Mouse (Mus musculus) CH12.LX (cell line): ENCODE data around the gene Prrc2a. TPM values are rescaled to one million over a fixed set of nuclear protein-coding genes. Genes with fewer than 3 reads are reported as not detected.

Experiments used
- DNase-seq: peaks from one replicate; pipeline ENCODE4 v3.0.0-alpha.2; 2013; ENCODE audit errors: extremely low read depth
- H3K27ac ChIP-seq: 2 replicates; pipeline ENCODE4 v1.5.1; 2012; ENCODE audit warnings: low read depth, mild to moderate bottlenecking, control low read depth, moderate library complexity; ENCODE audit not compliant: insufficient read depth
- H3K27me3 ChIP-seq: replicated peaks from 2 replicates; pipeline ENCODE3; 2012; ENCODE audit warnings: inconsistent platforms
- H3K36me3 ChIP-seq, 2 experiments: replicated peaks in 1 of 2; 2 replicates each; pipeline versions ENCODE3 to v1.6.1; 2012; ENCODE audit warnings: inconsistent platforms in 1 of 2, low read length in 1 of 2, mild to moderate bottlenecking in 1 of 2, mixed read lengths in 1 of 2, moderate library complexity in 1 of 2; ENCODE audit not compliant: control insufficient read depth in 1 of 2, insufficient read depth in 1 of 2
- H3K4me1 ChIP-seq, 2 experiments: 2 replicates each; pipeline ENCODE4 v1.6.1; 2012; ENCODE audit warnings: inconsistent platforms in 1 of 2, moderate library complexity in 1 of 2; ENCODE audit not compliant: insufficient read depth in 2 of 2, control insufficient read depth in 1 of 2
- H3K4me2 ChIP-seq: 2 replicates; pipeline ENCODE4 v1.6.1; 2012; ENCODE audit warnings: low read depth, mild to moderate bottlenecking, control low read depth; ENCODE audit not compliant: poor library complexity, insufficient read depth, severe bottlenecking
- H3K4me3 ChIP-seq, 3 experiments: fragments of 150-350 bp in 1 of 3; sonication (generic) in 1 of 3; replicated peaks in 1 of 3; 2 replicates each; pipeline versions ENCODE3 to v1.5.1; 2011 to 2012; ENCODE audit warnings: low read depth in 2 of 3, low read length in 2 of 3, mild to moderate bottlenecking in 2 of 3, moderate library complexity in 2 of 3, control low read depth in 1 of 3, improper control_type of control experiment in 1 of 3, inconsistent platforms in 1 of 3, mixed read lengths in 1 of 3; ENCODE audit not compliant: poor library complexity in 1 of 3
- H3K79me2 ChIP-seq: replicated peaks from 2 replicates; pipeline ENCODE4 v1.6.1; 2012; ENCODE audit warnings: mild to moderate bottlenecking, moderate library complexity; ENCODE audit not compliant: control insufficient read depth, poor library complexity, insufficient read depth, severe bottlenecking; ENCODE audit errors: extremely low read depth
- H3K9ac ChIP-seq: 2 replicates; pipeline ENCODE4 v1.6.1; 2012; ENCODE audit warnings: low read depth, mild to moderate bottlenecking, control low read depth, moderate library complexity; ENCODE audit not compliant: insufficient read depth
- H3K9me3 ChIP-seq: replicated peaks from 2 replicates; pipeline ENCODE3; 2012; ENCODE audit warnings: low read length, inconsistent platforms, mixed read lengths
- BHLHE40 ChIP-seq: IDR thresholded peaks from 2 replicates; pipeline ENCODE4 v1.6.1; 2011; ENCODE audit warnings: mild to moderate bottlenecking, low read depth, low read length, improper control_type of control experiment
- CHD1 ChIP-seq: IDR thresholded peaks from 2 replicates; pipeline ENCODE4 v1.6.1; 2012; ENCODE audit warnings: low read depth, low read length, improper control_type of control experiment, inconsistent platforms
- CHD2 ChIP-seq: IDR thresholded peaks from 2 replicates; pipeline ENCODE4 v1.6.1; 2011; ENCODE audit warnings: low read length, improper control_type of control experiment
- CTCF ChIP-seq, 2 experiments: IDR thresholded peaks in 1 of 2; conservative IDR thresholded peaks in 1 of 2; 2 replicates each; pipeline ENCODE4 v1.5.1; 2011 to 2012; ENCODE audit warnings: low read depth in 2 of 2, low read length in 2 of 2, improper control_type of control experiment in 1 of 2, inconsistent platforms in 1 of 2, mild to moderate bottlenecking in 1 of 2, moderate library complexity in 1 of 2
- E2F4 ChIP-seq: IDR thresholded peaks from 2 replicates; pipeline ENCODE4 v1.6.1; 2011; ENCODE audit warnings: low read depth, low read length, improper control_type of control experiment; ENCODE audit not compliant: insufficient replicate concordance
- ELF1 ChIP-seq: IDR thresholded peaks from 2 replicates; pipeline ENCODE4 v1.6.1; 2014; ENCODE audit warnings: low read depth, mild to moderate bottlenecking, inconsistent platforms, low read length, improper control_type of control experiment
- EP300 ChIP-seq: IDR thresholded peaks from 2 replicates; pipeline ENCODE4 v1.6.1; 2011; ENCODE audit warnings: low read length, improper control_type of control experiment
- ETS1 ChIP-seq: conservative IDR thresholded peaks from 2 replicates; pipeline ENCODE4 v1.6.1; 2012; ENCODE audit warnings: low read depth, mild to moderate bottlenecking, inconsistent platforms, low read length, improper control_type of control experiment, moderate library complexity
- HCFC1 ChIP-seq: IDR thresholded peaks from 2 replicates; pipeline ENCODE4 v1.6.1; 2012; ENCODE audit warnings: low read depth, mild to moderate bottlenecking, inconsistent platforms, low read length, improper control_type of control experiment
- JUN ChIP-seq: IDR thresholded peaks from 2 replicates; pipeline ENCODE4 v1.6.1; 2011; ENCODE audit warnings: low read depth, mild to moderate bottlenecking, low read length, improper control_type of control experiment, moderate library complexity; ENCODE audit not compliant: insufficient read depth
- JUND ChIP-seq: conservative IDR thresholded peaks from 2 replicates; pipeline ENCODE4 v1.6.1; 2011; ENCODE audit warnings: low read depth, low read length, improper control_type of control experiment
- KAT2A ChIP-seq: IDR thresholded peaks from 2 replicates; pipeline ENCODE4 v1.6.1; 2012; ENCODE audit warnings: low read length, improper control_type of control experiment, inconsistent platforms; ENCODE audit not compliant: insufficient replicate concordance
- MAFK ChIP-seq: IDR thresholded peaks from 2 replicates; pipeline ENCODE4 v1.6.1; 2011; ENCODE audit warnings: low read length, improper control_type of control experiment; ENCODE audit not compliant: insufficient replicate concordance
- MAX ChIP-seq: IDR thresholded peaks from 2 replicates; pipeline ENCODE4 v1.6.1; 2011; ENCODE audit warnings: low read length, improper control_type of control experiment
- MAZ ChIP-seq: IDR thresholded peaks from 2 replicates; pipeline ENCODE4 v1.6.1; 2012; ENCODE audit warnings: low read depth, mild to moderate bottlenecking, inconsistent platforms, low read length, improper control_type of control experiment, moderate library complexity
- MEF2A ChIP-seq: IDR thresholded peaks from 2 replicates; pipeline ENCODE4 v1.6.1; 2014; ENCODE audit warnings: low read depth, mild to moderate bottlenecking, inconsistent platforms, low read length, improper control_type of control experiment, borderline replicate concordance
- MXI1 ChIP-seq: IDR thresholded peaks from 2 replicates; pipeline ENCODE4 v1.6.1; 2011; ENCODE audit warnings: mild to moderate bottlenecking, low read depth, low read length, improper control_type of control experiment
- MYC ChIP-seq: IDR thresholded peaks from 2 replicates; pipeline ENCODE4 v1.6.1; 2011; ENCODE audit warnings: low read depth, mild to moderate bottlenecking, improper control_type of control experiment, low read length
- NELFE ChIP-seq: IDR thresholded peaks from 2 replicates; pipeline ENCODE4 v1.6.1; 2011; ENCODE audit warnings: low read depth, low read length, improper control_type of control experiment
- NRF1 ChIP-seq: IDR thresholded peaks from 2 replicates; pipeline ENCODE4 v1.6.1; 2014; ENCODE audit warnings: low read depth, mild to moderate bottlenecking, inconsistent platforms, low read length, improper control_type of control experiment, moderate library complexity
- PAX5 ChIP-seq: IDR thresholded peaks from 2 replicates; pipeline ENCODE4 v1.6.1; 2012; ENCODE audit warnings: low read length, inconsistent platforms, mixed read lengths
- POLR2A ChIP-seq: IDR thresholded peaks from 2 replicates; pipeline ENCODE4 v1.6.1; 2011; ENCODE audit warnings: low read depth, mild to moderate bottlenecking, improper control_type of control experiment, low read length
- POLR2AphosphoS2 ChIP-seq: IDR thresholded peaks from 2 replicates; pipeline ENCODE4 v1.6.1; 2011; ENCODE audit warnings: low read depth, low read length, improper control_type of control experiment
- RAD21 ChIP-seq: IDR thresholded peaks from 2 replicates; pipeline ENCODE4 v1.6.1; 2011; ENCODE audit warnings: low read depth, mild to moderate bottlenecking, low read length, improper control_type of control experiment, moderate library complexity
- RCOR1 ChIP-seq: conservative IDR thresholded peaks from 2 replicates; pipeline ENCODE4 v1.6.1; 2012; ENCODE audit warnings: low read depth, mild to moderate bottlenecking, inconsistent platforms, low read length, improper control_type of control experiment
- SIN3A ChIP-seq: IDR thresholded peaks from 2 replicates; pipeline ENCODE4 v1.6.1; 2012; ENCODE audit warnings: low read length, improper control_type of control experiment, inconsistent platforms
- SMC3 ChIP-seq: IDR thresholded peaks from 2 replicates; pipeline ENCODE4 v1.6.1; 2011; ENCODE audit warnings: low read depth, low read length, improper control_type of control experiment
- TBP ChIP-seq: conservative IDR thresholded peaks from 2 replicates; pipeline ENCODE4 v1.6.1; 2011; ENCODE audit warnings: low read depth, low read length, improper control_type of control experiment
- TCF12 ChIP-seq: IDR thresholded peaks from 2 replicates; pipeline ENCODE4 v1.6.1; 2014; ENCODE audit warnings: low read depth, mild to moderate bottlenecking, inconsistent platforms, low read length, improper control_type of control experiment
- UBTF ChIP-seq: IDR thresholded peaks from 2 replicates; pipeline ENCODE4 v1.6.1; 2012; ENCODE audit warnings: low read depth, mild to moderate bottlenecking, inconsistent platforms, low read length, improper control_type of control experiment, moderate library complexity
- ZC3H11A ChIP-seq: IDR thresholded peaks from 2 replicates; pipeline ENCODE4 v1.6.1; 2012; ENCODE audit warnings: low read depth, mild to moderate bottlenecking, inconsistent platforms, low read length, improper control_type of control experiment
- ZMIZ1 ChIP-seq: IDR thresholded peaks from 2 replicates; pipeline ENCODE4 v1.6.1; 2012; ENCODE audit warnings: low read depth, mild to moderate bottlenecking, inconsistent platforms, low read length, improper control_type of control experiment
- ZNF384 ChIP-seq: IDR thresholded peaks from 2 replicates; pipeline ENCODE4 v1.6.1; 2012; ENCODE audit warnings: low read depth, low read length, improper control_type of control experiment, inconsistent platforms
- dilution Hi-C: fragments of 300-500 bp; cut with MboI; formaldehyde crosslinking; loops from 2 replicates; pipeline ENCODE4 v1.14.3; 2020; ENCODE audit warnings: low sequenced_read_pairs; ENCODE audit not compliant: extremely low pct_unique_long_range_greater_than_20kb, extremely low pct_ligation_motif_present
- in situ Hi-C: fragments of 300-500 bp; cut with MboI; formaldehyde crosslinking; loops from 3 replicates; pipeline ENCODE4 v1.14.3; 2019; ENCODE audit warnings: low sequenced_read_pairs, low pct_ligation_motif_present, low pct_unique_long_range_greater_than_20kb, mixed read lengths
- polyA plus RNA-seq: library from polyadenylated mRNA; unstranded; fragments of >175 nt; gene quantifications from 2 replicates; pipeline ENCODE4 v1.2.1, GENCODE M21; 2012; ENCODE audit warnings: low read depth; ENCODE audit not compliant: insufficient read length
- total RNA-seq, 2 experiments: library from RNA; depleted of rRNA; stranded (reverse); fragments of 300-350 nt in 1 of 2; fragments of >200 nt in 1 of 2; gene quantifications; 2 replicates each; pipeline ENCODE4 v1.2.3; 2012 to 2014

Gene Prrc2a
- total and polyA plus RNA-seq, 3 experiments: 31.3 to 313 (median 80.4) TPM

DNA sequence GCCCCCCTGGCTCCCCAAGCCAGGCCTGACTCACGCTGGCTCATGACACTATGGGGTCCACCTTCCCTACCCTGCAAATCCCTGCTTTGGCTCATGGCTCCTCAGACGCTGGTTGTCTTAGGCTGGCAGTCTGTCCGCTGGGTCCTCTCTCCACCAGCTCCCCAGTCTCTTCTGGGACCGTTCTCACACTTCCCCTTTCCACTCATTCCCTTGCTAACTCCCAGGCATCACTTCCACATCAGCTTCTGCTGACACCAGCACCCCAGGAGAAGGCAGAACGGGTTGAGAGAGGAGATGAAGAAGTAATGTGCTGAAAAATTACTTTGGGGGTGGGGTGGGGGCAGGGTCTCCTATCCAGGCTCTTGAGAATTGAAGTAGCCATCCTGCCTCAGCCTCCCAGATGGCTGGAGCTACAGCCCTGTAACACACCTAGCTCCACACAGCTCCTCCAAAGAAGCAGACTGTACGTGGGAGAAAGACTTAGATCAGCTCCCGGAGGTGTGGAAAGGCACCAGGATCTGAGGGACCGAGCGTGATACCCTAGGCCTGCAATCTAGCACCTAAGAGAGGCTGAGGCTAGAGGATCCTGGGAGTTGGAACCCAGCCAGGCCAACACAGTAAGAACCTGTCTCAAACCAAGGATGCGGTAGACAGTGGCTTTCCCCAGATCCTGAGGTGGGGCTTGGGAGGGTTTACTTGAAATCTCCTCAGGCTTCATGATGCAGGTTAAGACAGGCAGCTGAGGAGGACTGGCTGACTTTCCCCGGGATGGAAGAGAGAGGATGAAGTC, 7.9 kb upstream of the Prrc2a start (continued):
- TF ChIP-seq ZNF384: no peak
- TF ChIP-seq CHD2: peak; percentile 23; the same call in 1 of the 2 replicates
- TF ChIP-seq BHLHE40: 0 out of 2 replicates have a peak, but pooled peaks have one; percentile 1
- peak; percentile 15; the same call in 1 of the 2 replicates for TF ChIP-seq SIN3A
- 0 out of 2 replicates have a peak, but pooled peaks have one; percentile 51 for TF ChIP-seq UBTF
- TF ChIP-seq EP300: peak; percentile 51; the same call in 1 of the 2 replicates
- TF ChIP-seq TBP: no peak
- TF ChIP-seq ETS1: no peak
- no peak for TF ChIP-seq PAX5
- TF ChIP-seq MAZ: no peak
- no peak for TF ChIP-seq CTCF (conservative IDR thresholded peaks at IDR 0.05 in 1 of 2, IDR thresholded peaks at IDR 0.05 in 1 of 2; ENCODE audit: low read depth in 2 of 2, low read length in 2 of 2)
- no peak for TF ChIP-seq MAX
- TF ChIP-seq MXI1: 0 out of 2 replicates have a peak, but pooled peaks have one; percentile 43
- TF ChIP-seq KAT2A: no peak
- TF ChIP-seq POLR2AphosphoS2: no peak
- no peak for TF ChIP-seq JUND
- no peak for TF ChIP-seq MEF2A
- no peak for TF ChIP-seq ELF1
- TF ChIP-seq RAD21: no peak
- TF ChIP-seq RCOR1: no peak
- TF ChIP-seq SMC3: no peak

DNA sequence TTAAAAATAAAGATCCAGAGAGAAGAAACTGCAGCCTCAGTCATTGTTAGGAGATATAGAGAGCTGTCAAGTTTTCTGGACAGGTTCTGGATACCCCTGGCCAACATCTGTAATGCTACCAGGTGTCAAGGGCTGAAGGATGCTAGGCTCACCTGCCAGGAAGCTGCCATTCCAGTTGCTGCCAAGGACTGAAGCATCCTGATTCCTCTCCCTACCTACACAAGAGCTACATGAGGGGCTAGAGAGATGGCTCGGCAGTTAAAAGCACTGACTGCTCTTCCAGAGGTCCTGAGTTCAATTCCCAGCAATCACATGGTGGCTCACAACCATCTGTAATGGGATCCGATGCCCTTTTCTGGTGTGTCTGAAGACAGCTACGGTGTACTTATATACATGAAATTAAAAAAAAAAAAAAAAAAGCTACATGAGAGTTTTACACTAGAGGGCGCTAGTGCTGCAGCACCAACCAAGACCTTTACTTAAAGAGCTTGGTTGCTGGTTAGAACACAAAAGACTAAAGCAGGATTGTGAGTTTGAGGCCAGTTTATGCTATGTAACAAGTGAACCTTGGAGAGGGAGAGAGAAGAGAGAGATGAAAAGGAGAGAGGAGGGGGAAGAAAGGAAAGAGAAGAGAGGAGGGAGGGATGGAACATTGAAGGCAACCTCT, 4.0 kb upstream of the Prrc2a start:
- Histone ChIP-seq H3K27me3 (no peaks in the 10 kb centered on the region), H3K4me1 (peaks cover 11 to 44% of the 10 kb centered on the region in 2 experiments)
- peak; percentile 76 for DNase-seq

More for the DNA sequence above, 4.0 kb upstream of the Prrc2a start:
- Histone ChIP-seq H3K9me3 (no peaks in the 10 kb centered on the region), H3K4me2 (no peak overlapping the region), H3K36me3 (peaks cover 0 to 5% of the 10 kb centered on the region in 2 experiments), H3K79me2 (peaks cover 15% of the 10 kb centered on the region), H3K27ac (no peak overlapping the region)
- in situ Hi-C loops: no loop called here
- dilution Hi-C loops: no loop called here
- TF ChIP-seq NELFE (no peak), CHD2 (no peak), HCFC1 (no peak), BHLHE40 (no peak), MEF2A (no peak), KAT2A (no peak), POLR2A (no peak), MAFK (no peak), MYC (no peak), PAX5 (no peak), ETS1 (no peak), E2F4 (no peak), JUN (no peak), CTCF (conservative IDR thresholded peaks at IDR 0.05 in 1 of 2, IDR thresholded peaks at IDR 0.05 in 1 of 2; ENCODE audit: low read depth in 2 of 2, low read length in 2 of 2) (peak; percentile 41 to 82; a peak in 2 of 4 replicates), NRF1 (no peak), POLR2AphosphoS2 (no peak), SIN3A (no peak), TCF12 (no peak), SMC3 (peak; percentile 84), ELF1 (no peak), RAD21 (peak; percentile 81), EP300 (no peak), TBP (no peak), ZNF384 (peak; percentile 97), ZMIZ1 (no peak), CHD1 (no peak), ZC3H11A (peak; percentile 57; the same call in 1 of the 2 replicates)
- TF ChIP-seq, all 38 proteins: peak for 5
- Histone ChIP-seq H3K9ac (no peak overlapping the region), H3K4me3 (no peak overlapping the region)
